ENCODE assay signal across 25 mouse cellular contexts in the genomic region with DNA sequence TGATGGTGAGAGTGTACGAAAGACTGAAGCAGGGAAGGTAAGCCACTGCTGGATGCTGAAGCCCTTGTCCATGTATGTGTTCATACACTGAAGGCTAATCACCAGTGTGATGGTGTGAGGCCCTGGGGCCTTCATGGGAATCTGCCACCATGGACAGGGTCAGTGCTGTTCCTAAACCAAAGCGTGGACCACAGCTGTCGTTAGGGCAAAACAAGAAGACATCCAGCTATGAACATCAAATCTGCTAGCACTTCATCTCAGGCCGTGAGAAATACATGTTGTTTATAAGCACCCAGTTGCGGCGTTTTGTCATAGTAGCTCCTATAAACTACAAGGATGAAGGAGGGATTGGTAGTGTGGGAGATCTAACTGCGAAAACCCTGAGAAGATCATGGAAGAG.
DNase-seq lines count a peak whose midpoint lies in the region; ATAC-seq lines count a peak whose summit lies in the region.
"Had no signal": no experiment of that assay in that cellular context is flagged by ENCODE, and none has a peak within 500 bp of the region (broad histone marks: within the 10 kb centered on the region; RNA-seq: fewer than 3 reads in every experiment).

No protein-coding gene starts in this region.

- H3K9me3 ChIP-seq in forebrain, embryonic 10.5 days, result no peaks in the 10 kb centered on the region
- no peaks in the 10 kb centered on the region for H3K9me3 ChIP-seq in forebrain, embryonic 15.5 days
- no peaks in the 10 kb centered on the region for H3K9me3 ChIP-seq in hindbrain, embryonic 10.5 days
- H3K9me3 ChIP-seq in hindbrain, embryonic 12.5 days (replicated peaks), result no peaks in the 10 kb centered on the region
- H3K9me3 ChIP-seq in lung, embryonic 15.5 days, result no peaks in the 10 kb centered on the region
- H3K9me3 ChIP-seq: embryonic facial prominence, embryonic 10.5 days; embryonic facial prominence, embryonic 13.5 days had no signal

- 91% methylated on average over 7 of the region's 7 CpGs for WGBS in forebrain, embryonic 10.5 days
- WGBS in forebrain, embryonic 15.5 days, result 87% methylated on average over 7 of the region's 7 CpGs
- WGBS in hindbrain, embryonic 10.5 days, result 94% methylated on average over 7 of the region's 7 CpGs
- 96% methylated on average over 7 of the region's 7 CpGs for WGBS in hindbrain, embryonic 12.5 days
- WGBS in lung, embryonic 15.5 days, result 59% methylated on average over 7 of the region's 7 CpGs

- no peaks in the 10 kb centered on the region for H3K27me3 ChIP-seq in forebrain, embryonic 10.5 days (ENCODE audit: poor library complexity, severe bottlenecking)
- no peaks in the 10 kb centered on the region for H3K27me3 ChIP-seq in forebrain, embryonic 15.5 days
- H3K27me3 ChIP-seq in hindbrain, embryonic 10.5 days (ENCODE audit: insufficient read depth, poor library complexity, severe bottlenecking), result no peaks in the 10 kb centered on the region
- no peaks in the 10 kb centered on the region for H3K27me3 ChIP-seq in hindbrain, embryonic 12.5 days
- no peaks in the 10 kb centered on the region for H3K27me3 ChIP-seq in lung, embryonic 15.5 days

- peaks cover 7% of the 10 kb centered on the region for H3K36me3 ChIP-seq in forebrain, embryonic 10.5 days (replicated peaks)
- no peaks in the 10 kb centered on the region for H3K36me3 ChIP-seq in forebrain, embryonic 15.5 days
- H3K36me3 ChIP-seq in hindbrain, embryonic 10.5 days, result peaks cover 12% of the 10 kb centered on the region
- H3K36me3 ChIP-seq in hindbrain, embryonic 12.5 days, result no peaks in the 10 kb centered on the region
- H3K36me3 ChIP-seq in lung, embryonic 15.5 days, result no peaks in the 10 kb centered on the region
- H3K36me3 ChIP-seq: embryonic facial prominence, embryonic 10.5 days; embryonic facial prominence, embryonic 13.5 days had no signal

- H3K27ac ChIP-seq in forebrain, embryonic 10.5 days, result peak overlapping the region; percentile 44; the same call in 1 of the 2 replicates
- H3K27ac ChIP-seq in forebrain, embryonic 15.5 days (replicated peaks), result no peak overlapping the region
- H3K27ac ChIP-seq in hindbrain, embryonic 10.5 days, result 0 out of 2 replicates have a peak overlapping the region, but pooled peaks have one; percentile 12
- no peak overlapping the region for H3K27ac ChIP-seq in hindbrain, embryonic 12.5 days
- H3K27ac ChIP-seq in lung, embryonic 15.5 days, result peak overlapping the region; percentile 26; the same call in 1 of the 2 replicates
- H3K27ac ChIP-seq: embryonic facial prominence, embryonic 10.5 days; embryonic facial prominence, embryonic 13.5 days; gastrocnemius, adult 2 months; hindbrain, embryonic 14.5 days; hindbrain, postnatal 0 days had no signal

- H3K4me1 ChIP-seq in forebrain, embryonic 10.5 days, result peaks cover 7% of the 10 kb centered on the region
- H3K4me1 ChIP-seq in forebrain, embryonic 15.5 days, result peaks cover 13% of the 10 kb centered on the region
- H3K4me1 ChIP-seq in hindbrain, embryonic 10.5 days (replicated peaks), result no peaks in the 10 kb centered on the region
- no peaks in the 10 kb centered on the region for H3K4me1 ChIP-seq in hindbrain, embryonic 12.5 days
- H3K4me1 ChIP-seq in lung, embryonic 15.5 days, result peaks cover 15% of the 10 kb centered on the region; the same call in 1 of the 2 replicates
- H3K4me1 ChIP-seq: embryonic facial prominence, embryonic 10.5 days; embryonic facial prominence, embryonic 13.5 days had no signal

- no peak for ATAC-seq in forebrain, embryonic 15.5 days (replicated peaks)
- ATAC-seq in hindbrain, embryonic 12.5 days (ENCODE audit: low FRiP score), result no peak
- ATAC-seq in lung, embryonic 15.5 days (ENCODE audit: borderline replicate concordance, extremely low read depth, low FRiP score, low TSS enrichment), result no peak
- ATAC-seq: activated CD4-positive, CD25-positive, alpha-beta regulatory T cell, adult 4 months; inflammation-experienced regulatory T-cells, adult 6 months had no signal

- no peak overlapping the region for H3K9ac ChIP-seq in forebrain, embryonic 15.5 days (replicated peaks)
- no peak overlapping the region for H3K9ac ChIP-seq in hindbrain, embryonic 12.5 days
- H3K9ac ChIP-seq in lung, embryonic 15.5 days, result no peak overlapping the region
- H3K9ac ChIP-seq: embryonic facial prominence, embryonic 13.5 days; hindbrain, embryonic 14.5 days had no signal

- no peak for DNase-seq in forebrain, embryonic 10.5 days (ENCODE audit: extremely low spot score, low spot score)
- DNase-seq in hindbrain, embryonic 10.5 days (ENCODE audit: low spot score), result no peak
- no peak for DNase-seq in lung, adult 18-20 months
- peak; percentile 8 for DNase-seq in lung, postnatal 36 days
- no peak for DNase-seq in lung, postnatal 10 days
- DNase-seq: adrenal gland, adult 8-10 months; adrenal gland, postnatal 25 days; cerebellum, adult 11-12 months; cerebellum, adult 8-10 months; cerebellum, postnatal 10 days; cerebellum, postnatal 36 days; embryo, embryonic 11 days; gastrocnemius, adult 2 months; gastrocnemius, postnatal 14 days had no signal

- no peak overlapping the region for H3K4me2 ChIP-seq in forebrain, embryonic 15.5 days (replicated peaks)
- H3K4me2 ChIP-seq in hindbrain, embryonic 12.5 days (replicated peaks), result no peak overlapping the region
- peak overlapping the region; percentile 24; the same call in 1 of the 2 replicates for H3K4me2 ChIP-seq in lung, embryonic 15.5 days
- H3K4me2 ChIP-seq: embryonic facial prominence, embryonic 13.5 days; heart, embryonic 11.5 days; hindbrain, embryonic 14.5 days had no signal

- no peak overlapping the region for H3K4me3 ChIP-seq in forebrain, embryonic 10.5 days
- H3K4me3 ChIP-seq in forebrain, embryonic 15.5 days, result no peak overlapping the region
- H3K4me3 ChIP-seq in hindbrain, embryonic 10.5 days, result no peak overlapping the region
- no peak overlapping the region for H3K4me3 ChIP-seq in hindbrain, embryonic 12.5 days
- no peak overlapping the region for H3K4me3 ChIP-seq in lung, embryonic 15.5 days
- H3K4me3 ChIP-seq: embryonic facial prominence, embryonic 10.5 days; embryonic facial prominence, embryonic 13.5 days; erythroblast, embryonic 14.5 days; gastrocnemius, adult 2 months had no signal

Comparison
In these comparisons a context has a peak if more than half of its experiments do, and no peak if none do; other contexts are left out.
1. H3K27ac ChIP-seq: peak in forebrain, embryonic 10.5 days (single experiment), hindbrain, embryonic 10.5 days (single experiment) and lung, embryonic 15.5 days (single experiment); none in forebrain, embryonic 15.5 days (single experiment) and hindbrain, embryonic 12.5 days (single experiment).